Mouse (Mus musculus): ENCODE measurements around the gene Msx3.

DNA sequence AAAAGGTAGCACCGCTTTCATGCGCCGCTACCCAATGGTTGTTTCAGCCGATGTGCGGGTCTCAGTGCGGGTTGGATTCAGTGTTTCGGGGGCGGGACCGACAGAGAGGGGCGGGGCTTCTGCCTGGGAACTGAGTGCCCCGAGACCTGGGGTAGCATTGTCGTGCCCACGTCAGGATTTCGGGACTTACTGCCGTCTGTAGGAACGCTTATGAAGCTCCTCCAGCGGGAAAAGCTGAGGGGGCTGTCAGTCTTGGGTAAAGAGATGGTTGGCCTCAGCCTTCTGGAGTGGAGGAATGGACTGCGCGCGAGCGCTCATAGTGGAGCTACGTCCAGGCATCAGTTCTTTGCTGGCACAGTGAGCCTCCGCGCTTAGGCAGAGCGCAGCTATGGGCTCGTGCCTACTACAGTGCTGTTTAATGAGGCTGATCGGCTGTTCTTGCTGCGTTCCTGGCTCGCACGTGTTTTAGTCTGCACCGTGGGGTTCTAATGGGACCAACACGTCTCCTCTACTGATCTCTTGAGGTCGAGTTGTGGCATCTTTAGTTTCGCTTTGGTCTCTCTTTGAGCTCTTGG lies 313 bp upstream of the Msx3 start:
- TF ChIP-seq GATA1 (IDR thresholded peaks at IDR 0.05; ENCODE audit: low read length): no peak
- TF ChIP-seq TAL1 (IDR thresholded peaks at IDR 0.05; ENCODE audit: low read length): no peak

Data from erythroblast, embryonic 14.5 days (primary cell).